Mouse (Mus musculus): ENCODE data around the gene Hadha. TPM values are rescaled to one million over a fixed set of nuclear protein-coding genes. Genes with fewer than 3 reads are reported as not detected.

Hadha gene
- total and polyA plus RNA-seq, 3 experiments = 76.0 to 117 (median 83.0) TPM

GRCm38 (mm10) chr5:30154474-30155394 is at the start of gene Hadha, which contains the start of gene Hadhb (continued):
- TF ChIP-seq TCF12 (IDR thresholded peaks at IDR 0.05; ENCODE audit: low read depth, low read length) = peak; percentile 63; the same call in 1 of the 2 replicates

- in situ Hi-C loops (cut with MboI; ENCODE audit: low pct_ligation_motif_present, low pct_unique_long_range_greater_than_20kb, low sequenced_read_pairs) = no loop called here
- DNase-seq (ENCODE audit: extremely low read depth) = no peak
- peaks cover 6 to 20% of the 10 kb centered on the region in 2 experiments for H3K4me1 ChIP-seq (ENCODE audit: control insufficient read depth in 1 of 2, insufficient read depth in 2 of 2)
- dilution Hi-C loops (cut with MboI; ENCODE audit: extremely low pct_ligation_motif_present, extremely low pct_unique_long_range_greater_than_20kb, low sequenced_read_pairs) = no loop called here
- no peak overlapping the region for H3K4me2 ChIP-seq (ENCODE audit: insufficient read depth, low read depth, poor library complexity, severe bottlenecking)
- H3K36me3 ChIP-seq (replicated peaks in 1 of 2; ENCODE audit: control insufficient read depth in 1 of 2, insufficient read depth in 1 of 2, low read length in 1 of 2) = no peaks in the 10 kb centered on the region
- no peaks in the 10 kb centered on the region for H3K27me3 ChIP-seq (replicated peaks)
- H3K9ac ChIP-seq (ENCODE audit: insufficient read depth, low read depth) = no peak overlapping the region
- no peak for TF ChIP-seq SIN3A (IDR thresholded peaks at IDR 0.05; ENCODE audit: low read length)
- no peak for TF ChIP-seq MAX (IDR thresholded peaks at IDR 0.05; ENCODE audit: low read length)
- TF ChIP-seq ZNF384 (IDR thresholded peaks at IDR 0.05; ENCODE audit: low read depth, low read length) = no peak
- TF ChIP-seq ETS1 (conservative IDR thresholded peaks at IDR 0.05; ENCODE audit: low read depth, low read length) = no peak
- no peak for TF ChIP-seq NRF1 (IDR thresholded peaks at IDR 0.05; ENCODE audit: low read depth, low read length)
- TF ChIP-seq EP300 (IDR thresholded peaks at IDR 0.05; ENCODE audit: low read length) = no peak
- TF ChIP-seq JUND (conservative IDR thresholded peaks at IDR 0.05; ENCODE audit: low read depth, low read length) = no peak
- TF ChIP-seq HCFC1 (IDR thresholded peaks at IDR 0.05; ENCODE audit: low read depth, low read length) = no peak
- no peak for TF ChIP-seq USF2 (conservative IDR thresholded peaks at IDR 0.05; ENCODE audit: low read depth, low read length)
- TF ChIP-seq JUN (IDR thresholded peaks at IDR 0.05; ENCODE audit: insufficient read depth, low read depth, low read length) = no peak
- TF ChIP-seq KAT2A (IDR thresholded peaks at IDR 0.05; ENCODE audit: insufficient replicate concordance, low read length) = no peak
- TF ChIP-seq MAFK (IDR thresholded peaks at IDR 0.05; ENCODE audit: insufficient replicate concordance, low read length) = no peak
- TF ChIP-seq BHLHE40 (IDR thresholded peaks at IDR 0.05; ENCODE audit: low read depth, low read length) = no peak
- H3K9me3 ChIP-seq (replicated peaks; ENCODE audit: low read length) = no peaks in the 10 kb centered on the region
- no peak overlapping the region for H3K4me3 ChIP-seq (replicated peaks in 1 of 3; ENCODE audit: low read depth in 2 of 3, low read length in 2 of 3, poor library complexity in 1 of 3)
- H3K79me2 ChIP-seq (replicated peaks; ENCODE audit: control insufficient read depth, extremely low read depth, insufficient read depth, poor library complexity, severe bottlenecking) = no peaks in the 10 kb centered on the region
- H3K27ac ChIP-seq (ENCODE audit: insufficient read depth, low read depth) = no peak overlapping the region
These were observed 49.5 kb upstream of the Hadha start for GRCm38 (mm10) chr5:30204441-30204840.

GRCm38 (mm10) chr5:30203216-30203885 is 48.4 kb upstream of the Hadha start:
- Histone ChIP-seq H3K9ac (ENCODE audit: insufficient read depth, low read depth) (no peak overlapping the region), H3K9me3 (replicated peaks; ENCODE audit: low read length) (no peaks in the 10 kb centered on the region), H3K4me1 (ENCODE audit: control insufficient read depth in 1 of 2, insufficient read depth in 2 of 2) (peaks cover 13 to 31% of the 10 kb centered on the region in 2 experiments), H3K36me3 (replicated peaks in 1 of 2; ENCODE audit: control insufficient read depth in 1 of 2, insufficient read depth in 1 of 2, low read length in 1 of 2) (no peaks in the 10 kb centered on the region), H3K4me2 (ENCODE audit: insufficient read depth, low read depth, poor library complexity, severe bottlenecking) (no peak overlapping the region), H3K4me3 (replicated peaks in 1 of 3; ENCODE audit: low read depth in 2 of 3, low read length in 2 of 3, poor library complexity in 1 of 3) (no peak overlapping the region), H3K27ac (ENCODE audit: insufficient read depth, low read depth) (no peak overlapping the region), H3K27me3 (replicated peaks) (no peaks in the 10 kb centered on the region), H3K79me2 (replicated peaks; ENCODE audit: control insufficient read depth, extremely low read depth, insufficient read depth, poor library complexity, severe bottlenecking) (no peaks in the 10 kb centered on the region)
- DNase-seq (ENCODE audit: extremely low read depth) = no peak
- dilution Hi-C loops (cut with MboI; ENCODE audit: extremely low pct_ligation_motif_present, extremely low pct_unique_long_range_greater_than_20kb, low sequenced_read_pairs) = no loop called here
- in situ Hi-C loops (cut with MboI; ENCODE audit: low pct_ligation_motif_present, low pct_unique_long_range_greater_than_20kb, low sequenced_read_pairs) = no loop called here
- no peak for TF ChIP-seq CHD1 (IDR thresholded peaks at IDR 0.05; ENCODE audit: low read depth, low read length)
- TF ChIP-seq SMC3 (IDR thresholded peaks at IDR 0.05; ENCODE audit: low read depth, low read length) = no peak
- TF ChIP-seq BHLHE40 (IDR thresholded peaks at IDR 0.05; ENCODE audit: low read depth, low read length) = no peak
- no peak for TF ChIP-seq TBP (conservative IDR thresholded peaks at IDR 0.05; ENCODE audit: low read depth, low read length)

Measured in CH12.LX (cell line).